Mouse (Mus musculus): ENCODE data around the gene Pced1b. TPM values are rescaled to one million over a fixed set of nuclear protein-coding genes. Genes with fewer than 3 reads are reported as not detected.
A peak's percentile ranks its signal among the peaks of the same experiment; 100 is the strongest.
"Not testable (repeated sequence)": the region's sequence is repeated elsewhere in the genome, so short reads cannot be mapped to it uniquely, and the experiment has no call there.

Gene Pced1b
- total RNA-seq, 4 experiments from 2014 or later = 2.5 to 4.8 (median 3.8) TPM

DNA sequence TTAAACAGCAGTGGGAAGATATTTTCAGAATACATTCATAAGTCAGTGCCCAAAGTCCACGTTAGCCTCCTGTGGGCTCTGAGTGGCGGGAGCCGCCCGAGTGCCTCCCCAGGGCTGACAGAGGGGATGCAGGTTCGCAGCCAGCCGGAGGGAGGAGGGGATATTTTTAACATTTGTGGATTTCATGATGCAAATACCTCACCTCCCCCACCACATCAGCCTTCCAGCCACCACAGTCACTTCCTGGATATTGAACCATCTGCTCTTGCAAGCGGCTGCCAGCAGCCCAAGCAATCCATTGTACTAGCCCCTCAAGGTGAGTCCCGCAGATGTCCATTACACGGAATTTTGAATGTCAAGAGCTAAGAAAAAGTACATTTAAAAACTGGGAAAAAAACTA is 95.4 kb downstream of the Pced1b start:
- no peak for DNase-seq (ENCODE audit: low spot score)

DNA sequence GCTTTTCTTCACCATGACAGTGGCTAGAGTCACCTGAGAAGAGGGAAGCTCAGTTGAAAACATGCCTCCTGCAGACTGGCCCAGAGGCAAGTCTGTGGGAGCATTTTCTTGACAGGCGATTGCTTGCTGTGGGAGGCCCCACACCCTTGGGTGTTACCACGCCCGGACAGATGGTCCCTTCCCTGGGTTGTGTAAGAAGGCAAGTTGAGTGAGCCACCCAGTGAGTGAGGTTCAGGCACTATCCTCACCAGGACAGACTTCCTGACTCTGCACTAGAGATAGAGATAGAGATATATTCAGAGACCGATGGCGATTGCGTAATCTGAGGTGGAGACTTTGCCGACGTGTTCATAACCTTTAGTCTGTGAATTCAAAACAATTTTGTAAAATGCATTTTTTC is 96.0 kb downstream of the Pced1b start:
- DNase-seq (ENCODE audit: low spot score) = no peak

DNA sequence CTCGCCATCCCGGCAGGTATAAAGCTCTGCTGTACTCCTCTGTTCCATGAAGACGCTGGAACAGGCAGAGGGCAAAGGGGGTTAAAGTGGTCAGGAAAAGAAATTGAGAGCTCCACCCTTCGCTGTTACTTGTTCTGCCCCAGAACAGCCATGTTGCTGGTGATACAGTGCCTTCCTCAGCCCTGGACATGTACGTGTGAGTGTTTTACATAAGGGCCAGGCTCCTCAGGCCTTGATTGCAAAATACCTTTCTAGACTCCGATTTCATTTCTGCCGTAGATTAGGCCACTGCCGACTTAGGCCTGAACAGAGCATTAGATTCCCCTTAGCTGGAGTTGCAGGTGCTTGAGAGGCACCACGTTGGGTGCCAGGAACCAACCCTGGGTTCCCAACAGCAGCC is 97.0 kb downstream of the Pced1b start:
- no peak for DNase-seq (ENCODE audit: low spot score)

DNA sequence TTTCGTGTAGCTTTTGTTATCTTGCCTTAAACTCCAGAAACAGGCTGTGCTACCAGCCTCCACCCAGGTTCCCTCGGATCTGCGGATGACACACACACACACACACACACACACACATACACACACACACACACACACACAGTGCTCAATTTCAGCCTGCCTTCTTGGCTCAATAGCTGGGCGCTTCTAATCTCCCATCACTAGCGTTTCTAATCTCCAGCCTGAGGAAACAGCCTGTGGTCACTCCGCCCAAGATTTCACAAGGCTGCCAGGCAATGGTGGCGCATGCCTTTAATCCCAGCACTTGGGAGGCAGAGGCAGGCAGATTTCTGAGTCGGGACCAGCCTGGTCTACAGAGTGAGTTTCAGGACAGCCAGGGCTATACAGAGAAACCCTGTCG is 98.2 kb downstream of the Pced1b start:
- no peak for DNase-seq (ENCODE audit: low spot score)

DNA sequence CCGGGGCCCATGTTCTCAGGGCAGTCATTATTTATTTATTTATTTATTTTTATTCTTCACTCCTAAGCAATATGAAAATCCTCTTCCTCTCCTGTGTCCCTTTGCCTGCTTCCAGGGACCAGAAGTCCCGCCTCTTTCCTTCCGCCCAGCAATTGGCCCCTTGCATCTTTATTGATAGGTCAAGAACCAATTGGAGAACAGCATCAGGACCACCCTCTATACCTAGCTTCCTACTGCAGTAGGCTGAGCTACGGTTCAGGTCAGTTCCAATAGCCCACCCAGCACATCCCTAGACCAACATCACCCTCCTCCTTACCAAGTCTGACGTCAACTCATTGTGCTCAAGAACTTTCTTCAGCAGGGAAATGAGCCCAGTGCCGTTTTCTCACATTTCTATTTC is 99.0 kb downstream of the Pced1b start:
- DNase-seq (ENCODE audit: low spot score) = no peak

DNA sequence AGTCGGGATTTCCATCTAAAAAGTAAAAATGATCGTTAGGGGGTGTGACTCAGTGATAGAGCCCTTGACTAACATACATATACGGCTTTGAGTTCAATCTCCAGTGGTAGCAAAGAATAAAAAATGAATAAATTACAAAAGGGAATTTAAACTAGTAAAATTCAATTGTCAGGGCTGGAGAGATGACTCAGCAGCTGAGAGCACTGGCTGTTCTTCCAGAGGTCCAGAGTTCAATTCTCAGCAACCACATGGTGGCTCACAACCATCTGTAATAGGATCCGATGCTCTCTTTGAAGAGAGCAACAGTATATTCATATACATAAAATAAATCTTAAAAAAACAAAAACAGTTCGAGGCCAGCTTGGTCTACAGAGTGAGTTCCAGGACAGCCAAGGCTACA is 99.5 kb downstream of the Pced1b start:
- no peak for DNase-seq (ENCODE audit: low spot score)

DNA sequence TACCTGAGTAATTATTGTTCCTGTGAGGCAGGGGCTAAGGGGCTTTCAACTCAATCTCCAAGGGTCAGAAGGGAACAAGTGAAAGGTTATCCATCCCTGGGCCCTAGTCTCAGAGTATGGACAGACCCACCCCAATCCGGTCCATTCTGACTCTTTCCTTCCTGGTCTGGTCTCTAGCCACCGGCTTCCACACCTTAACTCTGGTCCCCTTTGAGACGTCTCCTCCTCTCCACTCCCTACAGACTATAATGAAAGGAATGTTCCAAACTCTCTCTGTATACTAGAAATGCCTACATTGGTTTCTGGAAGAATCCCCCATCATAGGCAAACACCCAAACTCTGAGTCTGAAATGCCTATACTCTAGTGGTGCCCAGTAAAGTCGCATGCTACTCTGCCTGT is 100.0 kb downstream of the Pced1b start:
- no peak for DNase-seq (ENCODE audit: low spot score)

DNA sequence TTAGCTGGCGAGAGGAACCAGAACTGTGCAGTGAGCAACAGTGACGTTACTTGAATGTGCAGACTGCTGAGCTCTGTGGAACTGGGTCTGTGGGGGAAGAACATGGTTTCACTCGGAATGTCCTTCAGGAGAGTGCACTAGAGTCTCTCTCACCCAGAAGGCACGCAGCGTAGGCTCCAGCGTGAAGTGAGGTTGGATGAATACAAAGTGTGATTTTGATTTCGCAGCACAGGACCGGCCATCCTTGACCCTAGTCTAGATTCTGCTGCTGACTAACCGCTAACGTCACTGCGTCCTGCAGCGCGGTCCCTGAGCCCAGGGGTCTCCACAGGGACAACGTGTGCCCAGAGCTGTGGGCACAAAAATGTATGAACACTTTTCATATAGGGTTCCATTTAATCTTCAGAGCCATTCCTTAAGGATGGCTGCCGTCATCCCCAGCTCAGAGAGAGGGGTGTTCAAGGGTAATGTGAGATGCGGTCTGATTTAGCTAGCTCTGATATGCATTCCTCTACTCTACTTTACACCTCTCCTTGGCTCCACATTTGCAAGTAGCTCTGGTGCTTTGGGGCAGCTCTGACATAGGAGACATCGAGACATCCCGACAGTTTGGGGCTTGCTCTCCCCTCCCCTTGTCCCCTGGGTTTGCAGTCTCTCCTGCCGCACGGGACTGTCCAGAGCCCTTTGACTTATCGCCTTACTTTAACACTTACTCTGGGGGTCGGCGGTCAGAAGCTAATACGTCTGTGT is 101.8 kb downstream of the Pced1b start:
- DNase-seq (ENCODE audit: low spot score) = no peak

DNA sequence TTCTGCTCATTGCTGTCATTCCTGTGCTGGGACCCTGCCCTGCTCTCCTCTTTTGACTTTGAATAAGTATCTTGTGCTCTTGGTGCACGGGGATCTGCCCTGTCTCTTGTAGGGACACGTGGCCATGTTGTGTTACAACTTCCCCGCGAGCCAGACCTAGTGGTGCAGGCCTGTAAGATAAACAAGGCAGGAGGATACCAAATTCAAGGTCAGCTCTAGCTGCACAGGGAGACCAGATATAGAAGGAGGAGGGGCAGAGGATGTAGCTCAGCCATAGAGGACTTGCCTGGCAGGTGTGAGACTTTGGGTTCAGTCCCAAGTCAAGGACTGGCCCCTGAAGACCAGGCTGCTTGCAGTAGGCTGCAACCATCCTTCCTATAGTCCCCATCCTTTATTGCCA is 103.6 kb downstream of the Pced1b start:
- DNase-seq (ENCODE audit: low spot score) = no peak

DNA sequence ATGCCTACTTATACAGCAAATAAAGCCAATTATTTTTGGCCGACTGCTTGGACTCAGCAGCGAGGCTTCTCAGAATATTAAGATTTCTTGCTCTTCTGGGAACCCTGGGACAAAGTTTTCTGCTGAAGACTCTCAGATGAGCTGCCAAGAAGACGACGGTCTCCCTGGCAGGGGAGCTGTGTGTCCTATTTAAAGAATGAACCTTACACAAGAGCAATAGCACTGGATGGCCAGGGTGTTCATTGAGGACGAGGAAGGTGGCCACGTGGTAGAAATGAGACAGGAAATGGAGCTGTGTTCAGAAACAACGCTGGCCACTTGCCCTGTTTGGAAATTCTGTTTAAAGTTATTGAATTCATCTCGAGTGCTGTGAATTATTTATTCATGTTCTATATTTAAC is 104.1 kb downstream of the Pced1b start:
- peak; percentile 45 for DNase-seq (ENCODE audit: low spot score)

DNA sequence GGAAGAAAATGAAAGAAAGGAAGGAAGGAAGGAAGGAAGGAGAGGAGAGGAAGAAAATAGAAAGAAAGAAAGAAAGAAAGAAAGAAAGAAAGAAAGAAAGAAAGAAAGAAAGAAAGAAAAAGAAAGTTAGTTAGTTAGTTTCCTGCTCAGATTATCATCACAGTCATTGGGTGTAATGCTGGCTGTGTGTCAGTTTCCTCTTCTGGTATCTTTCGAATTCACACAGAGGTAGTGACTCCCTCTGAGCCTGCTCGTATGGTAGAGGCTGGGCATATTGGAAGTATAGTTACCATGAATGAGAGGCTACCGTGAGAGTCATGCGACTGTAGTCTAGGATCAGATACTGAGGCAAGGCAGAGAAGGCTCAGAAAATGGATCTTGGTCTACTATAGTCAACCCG is 104.8 kb downstream of the Pced1b start:
- no peak for DNase-seq (ENCODE audit: low spot score)

DNA sequence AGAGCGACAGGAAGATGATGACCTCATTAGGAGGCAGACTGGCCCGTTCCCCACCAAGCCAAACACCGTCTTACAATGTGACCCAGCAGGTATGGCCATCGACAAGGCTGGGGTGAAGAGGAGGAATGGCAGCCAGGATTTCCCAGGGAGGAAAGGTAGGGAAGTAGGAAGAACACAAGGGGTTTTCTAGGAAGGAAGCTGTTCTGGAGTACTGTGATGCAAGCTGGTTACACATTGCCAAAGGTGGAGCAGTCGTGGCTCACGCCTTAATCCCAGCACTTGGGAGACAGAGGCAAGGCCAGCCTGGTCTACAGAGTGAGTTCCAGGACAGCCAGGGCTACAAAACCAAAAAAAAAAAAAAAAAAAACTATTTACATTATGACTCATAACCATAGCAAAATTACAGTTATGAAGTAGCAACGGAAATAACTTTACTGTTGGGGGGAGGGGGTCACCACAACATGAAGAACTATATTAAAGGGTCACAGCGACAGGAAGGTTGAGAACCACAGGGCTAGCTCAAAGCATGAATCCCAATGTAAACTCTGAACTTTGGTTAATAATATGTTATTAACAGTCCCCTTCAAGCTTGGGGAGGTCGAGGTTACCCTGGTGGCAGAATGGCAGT is 108.9 kb downstream of the Pced1b start:
- DNase-seq (ENCODE audit: low spot score) = no peak

DNA sequence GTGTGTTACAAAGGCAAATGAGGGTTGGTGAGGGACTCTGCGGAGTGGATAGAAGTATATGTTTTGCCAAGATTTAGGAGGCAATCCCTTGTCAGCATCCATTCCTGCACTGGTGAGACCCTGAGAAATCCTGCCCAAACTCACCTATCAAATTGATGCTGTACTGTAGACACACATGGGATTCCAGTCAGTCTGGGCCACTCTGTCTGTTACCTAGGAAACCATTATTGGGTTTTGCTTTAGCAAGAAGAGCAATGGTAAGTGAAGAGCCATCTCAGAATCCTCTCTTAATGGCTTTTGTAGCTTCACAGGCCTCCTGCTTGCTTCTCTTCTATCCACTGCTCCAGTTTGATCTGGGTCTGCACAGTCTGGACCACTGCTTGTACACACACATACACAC is 110.1 kb downstream of the Pced1b start:
- DNase-seq (ENCODE audit: low spot score) = no peak

DNA sequence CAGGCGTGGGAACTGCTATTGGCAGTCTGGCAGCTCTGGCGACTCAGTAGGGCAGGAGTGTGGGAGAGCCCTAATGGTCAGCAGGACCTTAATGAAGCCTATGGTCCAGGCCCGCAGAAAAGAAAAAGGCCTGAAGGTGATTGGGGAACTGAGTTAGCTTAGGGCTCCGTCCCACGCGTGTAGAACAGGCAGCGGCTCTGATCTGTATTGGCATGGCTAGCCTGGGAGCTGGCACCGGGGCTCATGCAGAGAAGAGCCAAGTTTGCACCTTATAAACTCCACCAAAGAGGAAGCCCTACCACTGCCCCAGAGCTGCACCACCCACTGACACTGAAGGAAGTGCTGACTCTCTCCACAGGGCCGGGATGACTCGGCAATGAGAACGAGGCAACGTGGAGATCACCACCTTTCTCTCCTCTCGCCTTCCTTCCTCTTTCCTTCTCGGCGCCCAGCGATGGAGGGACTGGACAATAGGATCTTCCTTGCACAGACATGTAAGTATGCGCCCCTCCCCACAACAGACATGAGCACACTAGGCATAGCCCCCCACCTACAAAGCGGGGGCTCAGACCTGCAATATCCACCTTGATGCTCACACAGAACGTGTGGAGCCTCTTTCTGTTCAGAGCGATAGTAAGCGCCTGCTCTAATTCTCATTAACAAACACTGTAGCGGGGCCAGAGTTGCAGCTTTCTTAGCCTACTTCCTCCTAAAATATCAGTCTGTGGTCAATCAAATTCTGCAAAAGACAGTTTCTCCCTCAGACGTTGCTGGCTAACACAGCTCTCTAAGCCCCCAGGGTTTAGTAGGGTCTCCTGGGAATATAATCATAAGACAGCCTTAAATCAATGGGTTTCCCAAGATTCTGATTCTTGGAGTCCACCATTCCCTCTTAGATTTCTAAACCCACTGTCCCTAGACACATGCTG is 114.2 kb downstream of the Pced1b start:
- DNase-seq (ENCODE audit: low spot score) = no peak

DNA sequence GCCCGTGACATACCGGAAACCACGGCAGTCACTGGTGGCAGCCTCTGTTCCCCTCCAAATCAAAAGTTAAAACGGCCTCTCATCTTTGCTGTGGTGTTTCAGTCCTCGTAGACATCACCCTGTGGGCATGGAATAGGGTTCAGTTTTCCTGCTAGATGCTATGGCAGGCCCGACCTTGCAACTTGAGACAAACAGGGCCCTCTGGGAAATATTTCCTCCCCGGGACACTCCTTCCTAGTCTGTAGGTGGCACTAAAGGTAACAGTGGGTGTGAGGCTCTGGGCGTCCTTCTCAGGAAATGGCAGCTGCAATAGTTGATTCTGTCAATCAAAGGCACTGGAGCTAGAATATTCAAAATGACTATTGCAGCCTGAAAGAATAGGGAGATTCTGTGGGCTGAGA is 114.9 kb downstream of the Pced1b start:
- no peak for DNase-seq (ENCODE audit: low spot score)

DNA sequence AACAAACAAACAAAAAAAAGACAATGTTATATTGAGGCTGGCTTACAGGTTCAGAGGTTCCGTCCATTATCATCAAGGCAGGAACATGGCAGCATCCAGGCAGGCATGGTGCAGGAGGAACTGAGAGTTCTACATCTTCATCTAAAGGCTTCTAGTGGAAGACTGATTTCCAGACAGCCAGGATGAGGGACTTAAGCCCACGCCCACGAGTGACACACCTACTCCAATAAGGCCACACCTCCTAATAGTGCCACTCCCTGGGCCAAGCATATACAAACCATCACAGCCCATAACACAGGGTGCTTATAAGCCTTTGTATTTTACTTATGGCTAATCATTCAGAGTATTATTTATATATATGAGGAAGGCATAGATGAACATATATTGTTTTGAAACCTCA is 117.4 kb downstream of the Pced1b start:
- not testable (repeated sequence) for DNase-seq (ENCODE audit: low spot score)

DNA sequence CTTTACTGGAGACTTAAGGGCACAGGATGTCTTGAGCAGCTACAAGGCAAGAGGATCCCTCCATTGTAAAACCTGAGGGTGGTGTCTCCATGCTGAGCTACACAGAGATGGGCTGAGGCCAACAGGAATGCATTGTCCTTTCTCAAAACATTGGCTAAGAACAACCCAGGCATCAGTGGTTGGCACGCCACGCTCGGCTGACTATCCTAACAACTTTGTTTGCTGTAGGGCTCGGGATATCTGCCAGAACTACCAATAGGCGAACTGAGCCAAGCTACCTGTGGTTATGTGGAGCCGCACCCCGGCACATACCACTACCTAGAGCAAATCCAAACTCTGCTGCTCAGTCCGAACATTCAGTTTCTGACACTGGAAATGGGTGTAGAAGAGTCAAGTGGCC is 118.1 kb downstream of the Pced1b start:
- DNase-seq (ENCODE audit: low spot score) = no peak

DNA sequence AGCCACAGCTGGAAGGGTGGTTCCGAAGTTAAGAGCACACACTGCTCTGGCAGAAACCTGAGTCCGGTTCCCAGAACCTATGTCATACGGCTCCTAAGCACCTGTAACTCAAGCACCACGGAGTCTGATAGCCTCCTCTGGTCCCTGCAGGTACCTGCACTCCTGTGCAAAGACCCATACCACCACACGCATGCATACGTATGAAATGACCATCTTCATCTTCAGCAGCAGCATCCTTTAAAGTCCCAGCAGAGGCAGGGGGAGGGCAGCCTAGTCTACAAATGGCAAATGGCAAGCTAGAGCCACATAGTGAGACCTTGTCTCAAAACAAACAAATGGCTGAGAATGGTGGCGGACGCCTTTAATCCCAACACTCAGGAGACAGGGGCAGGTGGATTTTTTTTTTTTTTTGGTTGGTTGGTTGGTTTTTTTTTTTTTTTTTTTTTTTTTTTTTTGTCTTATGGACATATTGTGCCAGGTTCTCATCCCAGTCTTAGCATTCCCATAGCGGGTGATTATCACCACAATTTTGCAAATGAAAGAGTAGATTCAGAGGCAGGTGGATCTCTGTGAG is 121.2 kb downstream of the Pced1b start:
- no peak for DNase-seq (ENCODE audit: low spot score)

DNA sequence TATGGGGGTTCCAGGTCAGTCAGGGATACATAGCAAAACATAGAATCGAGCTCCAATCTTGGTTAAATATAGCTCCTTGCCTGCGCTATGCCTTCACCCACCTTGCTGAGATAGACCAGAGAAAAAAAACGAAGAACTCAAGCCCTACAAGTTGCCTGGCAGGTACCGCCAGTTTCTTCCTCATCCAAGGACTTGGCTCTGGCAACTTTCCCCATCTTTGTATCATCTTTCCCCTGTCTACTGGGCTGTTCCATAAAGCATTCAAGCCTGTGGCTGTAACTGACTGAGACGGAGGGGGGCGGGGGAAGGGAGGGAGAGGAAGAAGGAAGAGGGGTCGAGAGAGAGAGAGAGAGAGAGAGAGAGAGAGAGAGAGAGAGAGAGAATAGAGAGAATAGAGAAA is 121.7 kb downstream of the Pced1b start:
- DNase-seq (ENCODE audit: low spot score) = no peak

DNA sequence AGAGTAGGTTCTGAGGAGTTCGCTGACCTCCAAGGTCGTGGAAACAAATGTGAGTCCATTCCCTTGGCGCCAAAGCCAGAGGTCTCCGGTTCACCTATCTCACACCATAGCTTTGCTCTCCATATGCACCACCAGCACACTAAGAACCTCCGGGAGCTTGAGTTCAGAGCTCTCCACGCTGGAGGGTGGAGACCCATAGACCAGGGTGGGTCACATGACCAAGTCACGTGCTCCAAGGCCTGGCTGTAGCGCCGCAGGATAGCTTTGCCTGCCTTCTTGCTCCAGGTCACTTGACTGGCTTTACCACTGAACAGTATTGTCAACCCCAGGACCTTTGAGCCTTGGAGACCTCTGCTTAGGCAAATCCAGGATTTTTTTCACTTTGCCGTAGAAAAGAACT is 122.2 kb downstream of the Pced1b start:
- DNase-seq (ENCODE audit: low spot score) = no peak

DNA sequence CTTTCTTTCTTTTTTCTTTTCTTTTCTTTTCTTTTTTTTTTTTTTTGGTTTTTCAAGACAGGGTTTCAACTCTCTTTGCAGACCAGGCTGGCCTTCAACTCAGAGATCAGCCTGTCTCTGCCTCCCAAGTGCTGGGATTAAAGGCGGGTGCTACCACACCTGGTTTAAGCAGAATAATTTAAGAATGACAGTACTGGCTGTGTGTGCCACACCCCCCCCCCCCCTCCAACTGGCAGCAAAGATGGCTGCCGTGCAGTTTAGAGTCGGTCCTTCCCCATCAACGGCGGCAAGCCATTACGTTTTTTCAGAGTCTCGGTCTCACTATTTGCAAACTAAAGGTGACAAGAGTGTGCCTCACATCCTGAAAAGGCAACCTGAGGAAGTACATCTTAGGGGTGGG is 124.0 kb downstream of the Pced1b start:
- no peak for DNase-seq (ENCODE audit: low spot score)

DNA sequence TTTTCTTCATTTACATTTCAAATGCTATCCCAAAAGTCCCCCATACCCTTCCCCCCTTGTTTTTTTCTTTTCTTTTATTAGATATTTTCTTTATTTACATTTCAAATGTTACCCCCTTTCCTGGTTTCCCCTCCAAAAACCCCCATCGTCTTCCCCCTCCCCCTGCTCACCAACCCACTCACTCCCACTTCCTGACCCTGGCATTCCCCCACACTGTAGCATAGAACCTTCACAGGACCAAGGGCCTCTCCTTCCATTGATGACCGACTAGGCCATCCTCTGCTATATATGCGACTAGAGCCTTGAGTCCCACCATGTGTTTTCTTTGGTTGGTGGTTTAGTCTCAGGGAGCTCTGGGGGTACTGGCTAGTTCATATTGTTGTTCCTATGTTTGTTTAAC is 125.1 kb downstream of the Pced1b start:
- DNase-seq (ENCODE audit: low spot score) = not testable (repeated sequence)
